Mouse (Mus musculus) thymus, postnatal 0 days (tissue): ENCODE results near the gene Tmco3. TPM values are rescaled to one million over a fixed set of nuclear protein-coding genes. Genes with fewer than 3 reads are reported as not detected.
A peak's percentile ranks its signal among the peaks of the same experiment; 100 is the strongest.

Experiments
- DNase-seq: peaks from one replicate; pipeline ENCODE4 v3.0.0-alpha.2; 2015; ENCODE audit warnings: low spot score
- polyA plus RNA-seq: library from polyadenylated mRNA; unstranded; fragments of >200 nt; fragmentation: Nextera tagmentation; extraction: Ambion mirVana; gene quantifications from 2 replicates; pipeline ENCODE4 v1.2.1, GENCODE M21; 2015

Gene Tmco3
- 14.0 and 19.1 TPM in 2 replicates for polyA plus RNA-seq

- peak; percentile 97 for DNase-seq
Measured at GRCm38 (mm10) chr8:13287692-13288623, at the start of gene Tmco3, which contains the start of gene Dcun1d2. Gene Tmco3, plus strand, starts transcription at chr8:13288190. Gene Dcun1d2, minus strand, starts transcription at chr8:13288131.

- no peak for DNase-seq
Measured at GRCm38 (mm10) chr8:13240055-13240454, 47.9 kb upstream of the Tmco3 start.

- DNase-seq = no peak
Measured at GRCm38 (mm10) chr8:13240691-13241090, 47.3 kb upstream of the Tmco3 start.

- no peak for DNase-seq
Measured at GRCm38 (mm10) chr8:13242985-13243870, 44.8 kb upstream of the Tmco3 start.

GRCm38 (mm10) chr8:13244343-13244880 lies 43.6 kb upstream of the Tmco3 start:
- no peak for DNase-seq

- no peak for DNase-seq
Measured at GRCm38 (mm10) chr8:13252837-13253236, 35.2 kb upstream of the Tmco3 start.

GRCm38 (mm10) chr8:13253413-13253812 lies 34.6 kb upstream of the Tmco3 start:
- DNase-seq = no peak

GRCm38 (mm10) chr8:13254019-13254418 lies 34.0 kb upstream of the Tmco3 start, which contains the start of gene Adprhl1:
Gene Adprhl1, minus strand, starts transcription at chr8:13254162.
- peak; percentile 66 for DNase-seq

GRCm38 (mm10) chr8:13263376-13263775 lies 24.6 kb upstream of the Tmco3 start:
- peak; percentile 23 for DNase-seq

GRCm38 (mm10) chr8:13267566-13267965 lies 20.4 kb upstream of the Tmco3 start:
- no peak for DNase-seq

- no peak for DNase-seq
Measured at GRCm38 (mm10) chr8:13272834-13273233, 15.2 kb upstream of the Tmco3 start.

- no peak for DNase-seq
Measured at GRCm38 (mm10) chr8:13276941-13277447, 11.0 kb upstream of the Tmco3 start.

- no peak for DNase-seq
Measured at GRCm38 (mm10) chr8:13283200-13283599, 4.8 kb upstream of the Tmco3 start.

GRCm38 (mm10) chr8:13287304-13287691 lies 692 bp upstream of the Tmco3 start:
- DNase-seq = peak; percentile 82

- DNase-seq = no peak
Measured at GRCm38 (mm10) chr8:13288646-13289045, 656 bp downstream of the Tmco3 start.

- peak; percentile 72 for DNase-seq
Measured at GRCm38 (mm10) chr8:13292364-13292763, 4.4 kb downstream of the Tmco3 start.

GRCm38 (mm10) chr8:13293677-13294470 lies 5.9 kb downstream of the Tmco3 start:
- no peak for DNase-seq

- no peak for DNase-seq
Measured at GRCm38 (mm10) chr8:13299571-13299970, 11.6 kb downstream of the Tmco3 start.

GRCm38 (mm10) chr8:13301036-13301435 lies 13.0 kb downstream of the Tmco3 start:
- no peak for DNase-seq

- DNase-seq = no peak
Measured at GRCm38 (mm10) chr8:13305459-13305858, 17.5 kb downstream of the Tmco3 start.
